Mouse (Mus musculus): ENCODE results near the gene Pax5. TPM values are rescaled to one million over a fixed set of nuclear protein-coding genes. Genes with fewer than 3 reads are reported as not detected.

The Pax5 gene
- polyA plus RNA-seq, 1 experiment from 2014 or later: 0.19 TPM

DNA sequence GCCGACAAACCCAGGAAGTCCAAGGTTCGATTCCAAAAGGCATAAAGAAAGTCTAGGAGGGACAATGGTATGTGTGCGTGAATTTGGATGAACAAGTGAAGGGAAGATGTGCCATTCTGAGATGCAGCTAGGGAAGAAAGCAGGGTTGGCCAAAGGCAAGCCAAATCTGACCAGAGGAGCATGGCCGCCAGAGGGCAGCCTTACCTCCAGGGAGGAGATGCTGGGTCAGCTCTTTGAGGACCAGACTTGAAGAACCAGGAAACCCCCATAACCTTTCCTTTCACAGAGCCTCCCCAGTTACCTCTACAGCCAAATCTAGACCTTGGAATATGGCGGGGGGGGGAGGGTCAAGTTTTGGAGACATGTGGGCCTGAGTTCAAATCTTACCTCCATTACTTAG is 133.0 kb downstream of the Pax5 start:
- no peaks in the 10 kb centered on the region for H3K36me3 ChIP-seq
- 0 out of 2 replicates have a peak, but pooled peaks cover 10% of the 10 kb centered on the region for H3K27me3 ChIP-seq
- no peak for ATAC-seq (ENCODE audit: insufficient number of reproducible peaks, insufficient read depth, low FRiP score, low TSS enrichment)
- H3K4me3 ChIP-seq: no peak overlapping the region
- no peak overlapping the region for H3K4me2 ChIP-seq (replicated peaks)
- H3K9ac ChIP-seq: no peak overlapping the region
- WGBS: 45% methylated on average over 5 of the region's 5 CpGs
- no peaks in the 10 kb centered on the region for H3K4me1 ChIP-seq
- H3K9me3 ChIP-seq: no peaks in the 10 kb centered on the region
- H3K27ac ChIP-seq: no peak overlapping the region

DNA sequence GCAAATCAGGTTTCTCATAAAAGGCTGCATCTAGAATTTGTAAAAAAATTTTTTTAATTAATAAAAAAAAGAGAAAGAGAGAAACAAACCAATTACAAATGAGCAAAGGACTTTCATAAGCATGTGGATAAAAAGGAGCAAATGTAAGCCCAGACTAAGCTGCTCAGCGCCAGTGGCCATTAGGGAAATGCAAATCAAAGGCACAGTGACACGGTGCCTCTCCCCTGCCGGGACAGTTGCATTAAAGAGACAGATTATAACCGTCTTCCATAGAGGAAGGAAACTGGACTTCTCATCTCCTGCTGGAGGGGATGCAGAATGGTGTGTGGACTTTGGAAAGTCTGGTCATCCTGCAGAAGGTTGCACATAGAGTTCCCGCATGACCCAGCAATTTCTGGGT is 133.5 kb downstream of the Pax5 start:
- H3K9me3 ChIP-seq: no peaks in the 10 kb centered on the region
- ATAC-seq (ENCODE audit: insufficient number of reproducible peaks, insufficient read depth, low FRiP score, low TSS enrichment): no peak
- H3K4me3 ChIP-seq: no peak overlapping the region
- H3K4me2 ChIP-seq (replicated peaks): no peak overlapping the region
- H3K9ac ChIP-seq: no peak overlapping the region
- no peaks in the 10 kb centered on the region for H3K36me3 ChIP-seq
- WGBS: 42% methylated on average over 5 of the region's 5 CpGs
- H3K27me3 ChIP-seq: 0 out of 2 replicates have a peak, but pooled peaks cover 10% of the 10 kb centered on the region
- no peaks in the 10 kb centered on the region for H3K4me1 ChIP-seq
- H3K27ac ChIP-seq: no peak overlapping the region

- Histone ChIP-seq H3K27me3 (0 out of 2 replicates have a peak, but pooled peaks cover 10% of the 10 kb centered on the region), H3K4me2 (replicated peaks) (no peak overlapping the region), H3K9ac (no peak overlapping the region), H3K4me1 (peaks cover 3% of the 10 kb centered on the region; the same call in 1 of the 2 replicates), H3K36me3 (no peaks in the 10 kb centered on the region), H3K9me3 (no peaks in the 10 kb centered on the region), H3K4me3 (no peak overlapping the region), H3K27ac (no peak overlapping the region)
- 85% methylated on average over 5 of the region's 5 CpGs for WGBS
- ATAC-seq (ENCODE audit: insufficient number of reproducible peaks, insufficient read depth, low FRiP score, low TSS enrichment): no peak
These were observed 137.3 kb downstream of the Pax5 start for GRCm38 (mm10) chr4:44573017-44573416.

DNA sequence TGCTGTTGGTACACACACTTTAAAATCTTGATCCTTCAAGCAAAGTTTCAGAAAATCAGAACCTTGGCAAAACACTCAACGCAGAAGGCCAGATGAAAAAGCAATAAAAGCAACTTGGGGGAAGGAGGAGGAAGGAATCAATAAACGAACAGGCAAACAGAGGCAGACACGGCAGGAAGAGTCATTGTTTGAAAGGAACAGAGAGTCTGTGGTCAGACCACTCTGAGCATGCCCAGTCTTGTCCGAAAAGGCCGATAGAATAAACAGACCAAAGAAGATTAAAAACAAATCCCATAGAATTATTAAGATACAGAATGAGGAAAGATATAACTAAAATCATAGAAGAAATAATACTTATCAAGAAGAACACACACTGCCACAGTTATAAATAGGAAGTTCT is 137.9 kb downstream of the Pax5 start:
- ATAC-seq (ENCODE audit: insufficient number of reproducible peaks, insufficient read depth, low FRiP score, low TSS enrichment): no peak

GRCm38 (mm10) chr4:44569138-44569537 is 141.1 kb downstream of the Pax5 start:
- H3K27ac ChIP-seq: no peak overlapping the region
- no peak overlapping the region for H3K4me3 ChIP-seq
- peaks cover 3% of the 10 kb centered on the region; the same call in 1 of the 2 replicates for H3K4me1 ChIP-seq
- H3K4me2 ChIP-seq (replicated peaks): no peak overlapping the region
- H3K36me3 ChIP-seq: no peaks in the 10 kb centered on the region
- no peak overlapping the region for H3K9ac ChIP-seq
- no peak for ATAC-seq (ENCODE audit: insufficient number of reproducible peaks, insufficient read depth, low FRiP score, low TSS enrichment)
- 80% methylated on average over 10 of the region's 10 CpGs for WGBS
- H3K9me3 ChIP-seq: no peaks in the 10 kb centered on the region
- H3K27me3 ChIP-seq: peaks cover 11% of the 10 kb centered on the region; the same call in 1 of the 2 replicates

More for the DNA sequence above, 137.9 kb downstream of the Pax5 start:
- WGBS: 78% methylated on average over 5 of the region's 5 CpGs
- no peak overlapping the region for H3K27ac ChIP-seq
- H3K4me3 ChIP-seq: no peak overlapping the region
- no peak overlapping the region for H3K9ac ChIP-seq
- H3K4me1 ChIP-seq: peaks cover 3% of the 10 kb centered on the region; the same call in 1 of the 2 replicates
- H3K4me2 ChIP-seq (replicated peaks): no peak overlapping the region
- H3K27me3 ChIP-seq: 0 out of 2 replicates have a peak, but pooled peaks cover 10% of the 10 kb centered on the region
- no peaks in the 10 kb centered on the region for H3K36me3 ChIP-seq
- H3K9me3 ChIP-seq: no peaks in the 10 kb centered on the region

GRCm38 (mm10) chr4:44568666-44569065 is 141.6 kb downstream of the Pax5 start:
- no peak for ATAC-seq (ENCODE audit: insufficient number of reproducible peaks, insufficient read depth, low FRiP score, low TSS enrichment)
- Histone ChIP-seq H3K36me3 (no peaks in the 10 kb centered on the region), H3K4me1 (peaks cover 3% of the 10 kb centered on the region; the same call in 1 of the 2 replicates), H3K27ac (no peak overlapping the region), H3K9ac (no peak overlapping the region), H3K9me3 (no peaks in the 10 kb centered on the region), H3K27me3 (peaks cover 16% of the 10 kb centered on the region), H3K4me2 (replicated peaks) (no peak overlapping the region), H3K4me3 (no peak overlapping the region)
- 74% methylated on average over 10 of the region's 10 CpGs for WGBS

GRCm38 (mm10) chr4:44566401-44566800 is 143.9 kb downstream of the Pax5 start:
- H3K4me2 ChIP-seq (replicated peaks): no peak overlapping the region
- no peak for ATAC-seq (ENCODE audit: insufficient number of reproducible peaks, insufficient read depth, low FRiP score, low TSS enrichment)
- H3K9me3 ChIP-seq: no peaks in the 10 kb centered on the region
- H3K27me3 ChIP-seq: peaks cover 21% of the 10 kb centered on the region
- peaks cover 3% of the 10 kb centered on the region; the same call in 1 of the 2 replicates for H3K4me1 ChIP-seq
- no peak overlapping the region for H3K4me3 ChIP-seq
- no peaks in the 10 kb centered on the region for H3K36me3 ChIP-seq
- no peak overlapping the region for H3K9ac ChIP-seq
- no peak overlapping the region for H3K27ac ChIP-seq
- 69% methylated on average over 8 of the region's 8 CpGs for WGBS

GRCm38 (mm10) chr4:44565126-44566082 is 144.9 kb downstream of the Pax5 start:
- ATAC-seq (ENCODE audit: insufficient number of reproducible peaks, insufficient read depth, low FRiP score, low TSS enrichment): no peak
- no peak overlapping the region for H3K4me3 ChIP-seq
- H3K27me3 ChIP-seq: peaks cover 21% of the 10 kb centered on the region
- no peak overlapping the region for H3K9ac ChIP-seq
- peaks cover 3% of the 10 kb centered on the region; the same call in 1 of the 2 replicates for H3K4me1 ChIP-seq
- no peaks in the 10 kb centered on the region for H3K36me3 ChIP-seq
- 74% methylated on average over 12 of the region's 12 CpGs for WGBS
- no peak overlapping the region for H3K27ac ChIP-seq
- H3K9me3 ChIP-seq: no peaks in the 10 kb centered on the region
- no peak overlapping the region for H3K4me2 ChIP-seq (replicated peaks)

GRCm38 (mm10) chr4:44564602-44565001 is 145.7 kb downstream of the Pax5 start:
- no peak overlapping the region for H3K4me2 ChIP-seq (replicated peaks)
- no peak overlapping the region for H3K27ac ChIP-seq
- H3K27me3 ChIP-seq: peaks cover 21% of the 10 kb centered on the region
- no peak overlapping the region for H3K9ac ChIP-seq
- H3K4me3 ChIP-seq: no peak overlapping the region
- ATAC-seq (ENCODE audit: insufficient number of reproducible peaks, insufficient read depth, low FRiP score, low TSS enrichment): no peak
- H3K36me3 ChIP-seq: no peaks in the 10 kb centered on the region
- no peaks in the 10 kb centered on the region for H3K9me3 ChIP-seq
- no peaks in the 10 kb centered on the region for H3K4me1 ChIP-seq
- 8% methylated on average over 10 of the region's 10 CpGs for WGBS

DNA sequence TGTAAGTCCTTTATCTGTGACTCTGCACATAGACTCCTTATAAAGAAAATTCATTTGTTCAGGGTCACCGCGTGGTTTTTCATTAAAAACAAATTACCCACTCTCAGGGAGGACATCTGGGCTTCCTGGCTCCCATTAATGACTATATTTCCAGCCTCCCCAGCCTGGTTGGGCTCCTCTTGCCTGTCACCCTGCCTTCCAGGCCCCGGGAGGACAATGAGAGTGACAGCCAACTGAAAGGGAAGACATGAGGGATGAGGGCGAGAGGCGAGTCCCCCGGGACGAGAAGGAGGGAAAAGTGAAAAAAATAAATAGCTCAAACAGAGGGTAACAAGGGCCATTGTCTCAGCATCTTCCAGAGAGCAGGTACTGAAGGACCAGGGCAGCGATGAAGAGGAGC is 149.3 kb downstream of the Pax5 start:
- WGBS: 60% methylated on average over 8 of the region's 8 CpGs
- H3K4me3 ChIP-seq: no peak overlapping the region
- H3K4me1 ChIP-seq: peaks cover 10% of the 10 kb centered on the region
- no peak overlapping the region for H3K27ac ChIP-seq
- no peaks in the 10 kb centered on the region for H3K36me3 ChIP-seq
- peaks cover 26% of the 10 kb centered on the region for H3K27me3 ChIP-seq
- no peak for ATAC-seq (ENCODE audit: insufficient number of reproducible peaks, insufficient read depth, low FRiP score, low TSS enrichment)
- no peaks in the 10 kb centered on the region for H3K9me3 ChIP-seq
- H3K9ac ChIP-seq: no peak overlapping the region
- H3K4me2 ChIP-seq (replicated peaks): no peak overlapping the region

DNA sequence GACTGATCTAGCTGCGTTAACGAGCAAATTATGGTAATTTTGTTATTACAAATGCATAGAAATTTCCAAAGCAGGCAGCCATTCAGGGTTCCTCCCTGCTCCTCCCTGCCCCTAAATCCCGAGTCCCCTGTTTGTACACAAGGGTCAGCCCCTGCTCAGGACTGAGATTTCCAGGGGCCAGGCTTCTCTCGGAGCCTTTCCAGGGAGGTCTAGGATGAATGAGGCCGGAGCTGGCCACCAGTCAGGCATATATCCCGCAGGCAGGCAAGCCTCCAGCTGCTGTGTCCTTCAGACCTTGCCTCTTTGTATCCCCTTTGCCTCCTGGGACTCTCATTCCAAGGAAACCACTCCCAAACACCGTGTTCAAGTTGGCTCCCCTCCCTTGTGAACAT is 151.7 kb downstream of the Pax5 start:
- no peak overlapping the region for H3K27ac ChIP-seq
- peak overlapping the region; percentile 42 for H3K4me3 ChIP-seq
- no peaks in the 10 kb centered on the region for H3K9me3 ChIP-seq
- H3K4me1 ChIP-seq: peaks cover 10% of the 10 kb centered on the region
- peaks cover 9% of the 10 kb centered on the region for H3K27me3 ChIP-seq
- peak overlapping the region; percentile 90 for H3K4me2 ChIP-seq (replicated peaks)
- no peak for ATAC-seq (ENCODE audit: insufficient number of reproducible peaks, insufficient read depth, low FRiP score, low TSS enrichment)
- WGBS: 5% methylated on average over 7 of the region's 7 CpGs
- H3K36me3 ChIP-seq: no peaks in the 10 kb centered on the region
- H3K9ac ChIP-seq: peak overlapping the region; percentile 69

Measured in embryonic facial prominence, embryonic 12.5 days (tissue).